Mouse (Mus musculus) heart, postnatal 0 days (tissue): ENCODE measurements around the gene Bptf.

Experiments
- CTCF ChIP-seq: IDR thresholded peaks from 2 replicates; pipeline ENCODE4 v1.5.1; 2016; ENCODE audit warnings: antibody characterized with exemption, control low read depth, low read depth
- EP300 ChIP-seq: IDR thresholded peaks from 2 replicates; pipeline ENCODE4 v1.6.1; 2016; ENCODE audit warnings: antibody characterized with exemption, low read depth

DNA sequence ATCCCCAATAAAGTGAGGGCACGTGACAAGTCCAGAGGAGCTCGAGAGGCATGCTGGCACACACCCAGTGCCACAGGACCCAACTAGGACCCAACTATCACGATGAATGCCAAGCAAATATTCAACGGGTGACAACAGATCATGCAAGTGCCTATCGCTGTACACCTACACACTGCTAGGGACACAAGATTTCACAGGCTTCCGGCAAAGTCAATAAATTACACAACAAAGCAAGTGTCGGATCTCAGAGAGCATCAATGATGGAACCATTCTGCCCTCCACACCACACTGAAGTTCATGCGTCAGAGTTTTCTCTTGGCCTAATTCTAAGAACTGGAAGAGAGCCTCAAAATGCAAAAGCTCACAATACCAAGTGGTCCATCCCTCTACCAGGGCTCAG, 22.3 kb downstream of the Bptf start:
- TF ChIP-seq CTCF: no peak
- no peak for TF ChIP-seq EP300
